Mouse (Mus musculus) heart, embryonic 13.5 days (tissue): ENCODE results near the gene 1700007K13Rik. TPM values are rescaled to one million over a fixed set of nuclear protein-coding genes. Genes with fewer than 3 reads are reported as not detected.

Source experiments
- ATAC-seq: fragments of 200-750 bp; cut with Nextera tagmentation; 2 replicates; pipeline ENCODE4 v1.8.0; 2017; ENCODE audit warnings: moderate TSS enrichment; ENCODE audit not compliant: insufficient number of reproducible peaks, low FRiP score, low TSS enrichment; ENCODE audit errors: extremely low read depth
- H3K27ac ChIP-seq: fragments of 300-500 bp; sonication (generic); replicated peaks from 2 replicates; pipeline ENCODE4 v1.5.1; 2015; ENCODE audit warnings: moderate library complexity, mild to moderate bottlenecking, inconsistent platforms
- H3K27me3 ChIP-seq: fragments of 300-500 bp; sonication (generic); replicated peaks from 2 replicates; pipeline ENCODE4 v1.6.1; 2015; ENCODE audit warnings: mild to moderate bottlenecking, inconsistent platforms
- H3K36me3 ChIP-seq: fragments of 300-500 bp; sonication (generic); 2 replicates; pipeline ENCODE4 v1.6.1; 2015; ENCODE audit warnings: mild to moderate bottlenecking, inconsistent platforms
- H3K4me1 ChIP-seq: fragments of 300-500 bp; sonication (generic); 2 replicates; pipeline ENCODE4 v1.6.1; 2015; ENCODE audit warnings: inconsistent platforms
- H3K4me2 ChIP-seq: fragments of 300-500 bp; sonication (generic); 2 replicates; pipeline ENCODE4 v1.6.1; 2015; ENCODE audit warnings: inconsistent platforms, mild to moderate bottlenecking, moderate library complexity
- H3K4me3 ChIP-seq: fragments of 300-500 bp; sonication (generic); 2 replicates; pipeline ENCODE4 v1.5.1; 2015; ENCODE audit warnings: moderate library complexity, mild to moderate bottlenecking, inconsistent platforms
- H3K9ac ChIP-seq: fragments of 300-500 bp; sonication (generic); 2 replicates; pipeline ENCODE4 v1.6.1; 2015; ENCODE audit warnings: inconsistent platforms, mild to moderate bottlenecking, moderate library complexity
- H3K9me3 ChIP-seq: fragments of 300-500 bp; sonication (generic); 2 replicates; pipeline ENCODE4 v1.6.1; 2016; ENCODE audit warnings: inconsistent platforms
- WGBS: fragments of 180-500 bp; shearing (Covaris S2); methylation state at CpG from one replicate; pipeline ENCODE4 v1.1.7; 2015; ENCODE audit warnings: mixed read lengths; 5-methylcytosine and 5-hydroxymethylcytosine counted together
- polyA plus RNA-seq: library from polyadenylated mRNA; unstranded; fragments of >200 nt; fragmentation: Nextera tagmentation; extraction: Ambion mirVana; gene quantifications from 2 replicates; pipeline ENCODE4 v1.2.1, GENCODE M21; 2015

Gene 1700007K13Rik
- polyA plus RNA-seq, 1 experiment from 2014 or later, result 0.31 TPM

GRCm38 (mm10) chr2:28414116-28414756 is 51.9 kb downstream of the 1700007K13Rik start:
- 74% methylated on average over 5 of the region's 5 CpGs for WGBS
- H3K27me3 ChIP-seq, result peaks cover 52% of the 10 kb centered on the region
- no peaks in the 10 kb centered on the region for H3K9me3 ChIP-seq
- ATAC-seq, result no peak
- H3K4me1 ChIP-seq, result peaks cover 29% of the 10 kb centered on the region
- H3K9ac ChIP-seq, result no peak overlapping the region; the same call in 1 of the 2 replicates
- H3K4me3 ChIP-seq, result no peak overlapping the region
- H3K27ac ChIP-seq, result no peak overlapping the region
- no peaks in the 10 kb centered on the region for H3K36me3 ChIP-seq
- no peak overlapping the region for H3K4me2 ChIP-seq

GRCm38 (mm10) chr2:28412936-28413335 is 53.2 kb downstream of the 1700007K13Rik start:
- no peak overlapping the region for H3K4me2 ChIP-seq
- peaks cover 45% of the 10 kb centered on the region for H3K27me3 ChIP-seq
- no peak overlapping the region for H3K27ac ChIP-seq
- ATAC-seq, result no peak
- no peaks in the 10 kb centered on the region for H3K36me3 ChIP-seq
- WGBS, result 69% methylated on average over 6 of the region's 6 CpGs
- no peaks in the 10 kb centered on the region for H3K9me3 ChIP-seq
- H3K4me1 ChIP-seq, result peaks cover 42% of the 10 kb centered on the region
- no peak overlapping the region for H3K4me3 ChIP-seq
- H3K9ac ChIP-seq, result no peak overlapping the region

Other genes starting within 250 kb of the 1700007K13Rik start
- 2.9 and 3.1 TPM in 2 replicates for gene Ppp1r26, start 19.5 kb downstream of the 1700007K13Rik start, polyA plus RNA-seq
- gene Mrps2, start 1.7 kb upstream of the 1700007K13Rik start, polyA plus RNA-seq, result 46.0 and 48.5 TPM in 2 replicates
- gene Gbgt1, start 30.6 kb upstream of the 1700007K13Rik start, polyA plus RNA-seq, result 0.25 and 0.47 TPM in 2 replicates
- gene Gm10134, start 39.8 kb upstream of the 1700007K13Rik start, polyA plus RNA-seq, result 1.1 and 1.6 TPM in 2 replicates
- gene Ralgds, start 46.8 kb upstream of the 1700007K13Rik start, polyA plus RNA-seq, result 19.2 and 20.3 TPM in 2 replicates
- gene Cel, start 97.1 kb upstream of the 1700007K13Rik start, polyA plus RNA-seq, result 0.31 TPM in 1 of 2 replicates, not detected in the other
- 29.8 and 30.9 TPM in 2 replicates for gene Gtf3c5, start 117.4 kb upstream of the 1700007K13Rik start, polyA plus RNA-seq
- gene Gfi1b, start 155.7 kb upstream of the 1700007K13Rik start, polyA plus RNA-seq, result 2.8 and 4.7 TPM in 2 replicates
- gene Tsc1, start 174.9 kb upstream of the 1700007K13Rik start, polyA plus RNA-seq, result 16.2 and 16.4 TPM in 2 replicates
- gene Spaca9, start 233.4 kb upstream of the 1700007K13Rik start, polyA plus RNA-seq, result 0.59 and 1.2 TPM in 2 replicates
- 0.37 and 0.90 TPM in 2 replicates for gene Ak8, start 233.8 kb upstream of the 1700007K13Rik start, polyA plus RNA-seq